Mouse (Mus musculus) heart, adult 9 months (tissue): Measurements from ENCODE around the gene Usp18.

Source experiments
- DNase-seq, 2 experiments: peaks; one replicate each; pipeline ENCODE4 v3.0.0; 2022; ENCODE audit warnings: low spot score in 2 of 2

Usp18 gene

DNA sequence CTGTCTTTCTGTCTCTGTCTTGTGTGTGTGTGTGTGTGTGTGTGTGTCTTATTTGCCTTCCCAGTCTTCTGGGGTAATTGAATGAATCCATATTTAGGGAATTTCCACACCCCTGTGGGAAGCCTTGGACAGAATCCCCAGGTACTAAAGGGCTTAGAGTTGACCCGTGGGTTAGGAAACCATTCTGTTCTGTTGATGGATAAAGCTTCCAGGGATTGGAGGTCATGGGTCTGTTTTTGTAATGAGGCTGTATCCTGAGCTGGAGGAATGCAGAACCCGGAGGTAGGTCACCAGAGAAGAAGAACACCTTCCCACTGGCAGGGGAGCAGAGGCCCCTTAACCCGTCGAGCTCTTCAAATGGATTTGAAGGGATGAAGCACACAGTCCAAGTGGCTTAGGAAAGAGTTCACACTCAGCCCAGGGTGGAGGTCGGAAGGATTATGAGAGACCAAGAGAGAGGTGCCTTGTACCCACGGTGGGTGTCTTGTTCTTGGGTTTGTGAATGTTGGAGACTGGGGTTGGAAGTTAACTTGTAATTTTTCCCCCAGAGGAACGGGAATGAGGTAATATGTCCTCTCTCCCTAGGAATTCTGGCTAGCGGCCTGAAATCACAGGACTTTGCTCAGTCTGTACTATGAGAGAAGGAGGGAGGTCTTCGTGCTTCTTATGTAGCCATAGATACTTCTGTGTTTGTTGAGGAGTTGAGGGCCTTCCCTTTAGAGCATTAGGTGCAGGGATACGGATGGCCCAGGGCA is 57.9 kb downstream of the Usp18 start:
- DNase-seq, result no peak

DNA sequence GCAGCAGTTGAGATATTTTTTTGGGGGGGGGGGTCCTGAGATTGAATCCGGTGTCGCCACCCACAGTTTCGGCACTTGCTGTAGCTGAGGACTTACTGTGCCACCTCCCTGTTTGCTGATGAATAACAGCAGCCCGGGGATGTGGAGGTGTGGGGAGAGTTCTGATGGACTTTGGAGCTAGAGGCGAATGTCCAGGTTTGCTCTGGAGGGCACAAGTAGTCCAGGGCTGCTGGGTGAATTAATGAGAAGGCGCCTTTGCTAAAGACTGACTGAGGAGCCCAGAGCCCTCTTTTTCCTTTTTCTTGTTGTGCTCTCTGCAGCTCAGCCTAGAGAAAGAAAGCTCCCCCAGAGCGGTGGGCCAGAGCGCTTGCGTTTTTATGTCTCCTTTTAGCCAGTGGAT is 58.9 kb downstream of the Usp18 start:
- DNase-seq, result no peak

DNA sequence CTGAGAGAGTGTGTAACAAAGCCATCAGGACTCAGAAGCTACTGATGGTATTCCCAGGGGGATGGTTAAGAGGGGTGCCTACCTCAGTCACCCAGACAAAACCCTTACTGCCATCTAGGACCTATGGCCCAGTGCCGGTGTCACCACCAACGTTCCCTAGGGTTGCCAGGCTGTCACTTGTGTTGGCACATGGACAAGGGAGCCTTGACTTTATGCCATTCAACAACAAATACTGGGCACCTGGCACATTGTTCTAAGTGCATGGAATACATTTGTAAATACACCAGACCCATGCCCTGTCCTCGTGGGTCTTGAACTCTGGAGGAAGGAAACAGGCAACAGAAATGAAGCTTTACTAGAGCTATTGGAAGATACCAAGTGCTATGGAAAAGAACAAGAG is 59.9 kb downstream of the Usp18 start:
- DNase-seq, result no peak

DNA sequence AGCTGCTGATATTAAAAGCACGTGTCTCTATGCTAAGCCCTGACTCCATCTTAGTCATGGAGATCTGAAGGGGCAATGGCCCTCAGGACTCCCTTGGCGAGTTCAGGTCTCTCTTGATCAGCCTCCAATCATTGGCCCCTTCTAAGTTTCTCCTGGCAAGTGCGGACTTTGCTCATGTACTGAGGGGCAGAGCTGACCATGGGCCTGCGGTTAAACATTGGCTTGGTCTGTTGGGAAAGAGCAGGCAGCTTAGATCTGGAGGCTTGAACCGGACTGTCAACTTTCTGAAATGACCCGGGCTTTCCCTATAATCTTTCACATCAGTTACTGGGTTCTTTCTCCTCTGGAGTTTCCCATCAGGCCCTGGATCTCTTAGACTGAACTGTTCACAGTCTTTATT is 65.3 kb downstream of the Usp18 start:
- no peak for DNase-seq

DNA sequence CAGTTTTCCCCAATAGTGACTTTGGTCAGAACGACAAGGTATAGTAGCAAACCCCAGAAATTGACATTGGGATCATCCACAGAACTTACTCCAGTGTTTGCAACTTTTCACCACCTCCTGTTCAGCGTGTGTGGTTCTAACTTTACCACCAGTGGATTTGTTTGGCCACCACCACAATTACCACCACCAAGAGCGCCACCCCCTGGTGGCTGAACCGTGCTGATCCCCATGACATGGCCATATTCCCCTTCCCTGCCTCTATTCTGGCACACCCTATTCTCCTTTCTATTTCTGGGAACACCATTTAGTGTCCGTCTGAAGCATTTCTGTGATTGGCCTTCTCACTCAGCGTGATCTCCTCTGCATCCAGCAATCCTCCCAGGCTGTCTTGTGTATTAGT is 73.4 kb downstream of the Usp18 start:
- DNase-seq, result no peak
